Mouse (Mus musculus) hindbrain, embryonic 11.5 days (tissue): ENCODE data around the gene Zfp383. TPM values are rescaled to one million over a fixed set of nuclear protein-coding genes. Genes with fewer than 3 reads are reported as not detected.
A peak's percentile ranks its signal among the peaks of the same experiment; 100 is the strongest.

Experiments used
- ATAC-seq: fragments of 200-750 bp; cut with Nextera tagmentation; 2 replicates; pipeline ENCODE4 v1.8.0; 2017; ENCODE audit warnings: mild to moderate bottlenecking, moderate TSS enrichment, moderate library complexity; ENCODE audit not compliant: low FRiP score
- DNase-seq: peaks from one replicate; pipeline ENCODE4 v3.0.0-alpha.2; 2015; ENCODE audit warnings: low spot score
- H3K27ac ChIP-seq: fragments of 300-500 bp; sonication (generic); 2 replicates; pipeline ENCODE4 v1.5.1; 2014; ENCODE audit warnings: mild to moderate bottlenecking, low read depth, low read length
- H3K27me3 ChIP-seq: fragments of 300-500 bp; sonication (generic); 2 replicates; pipeline ENCODE4 v1.6.1; 2014; ENCODE audit warnings: mild to moderate bottlenecking, low read length, moderate library complexity, mixed read lengths; ENCODE audit not compliant: control insufficient read depth, insufficient read depth
- H3K36me3 ChIP-seq: fragments of 300-500 bp; sonication (generic); 2 replicates; pipeline ENCODE4 v1.6.1; 2014; ENCODE audit warnings: mild to moderate bottlenecking, low read length, moderate library complexity, mixed read lengths; ENCODE audit not compliant: control insufficient read depth, insufficient read depth
- H3K4me1 ChIP-seq: fragments of 300-500 bp; sonication (generic); replicated peaks from 2 replicates; pipeline ENCODE4 v1.6.1; 2014; ENCODE audit warnings: low read length, mixed read lengths; ENCODE audit not compliant: control insufficient read depth, insufficient read depth
- H3K4me2 ChIP-seq: fragments of 300-500 bp; sonication (generic); replicated peaks from 2 replicates; pipeline ENCODE4 v1.6.1; 2014; ENCODE audit warnings: mild to moderate bottlenecking, low read depth, low read length
- H3K4me3 ChIP-seq: fragments of 300-500 bp; sonication (generic); 2 replicates; pipeline ENCODE4 v1.5.1; 2014; ENCODE audit warnings: low read depth, low read length
- H3K9ac ChIP-seq: fragments of 300-500 bp; sonication (generic); 2 replicates; pipeline ENCODE4 v1.6.1; 2014; ENCODE audit warnings: low read depth, low read length
- H3K9me3 ChIP-seq: fragments of 300-500 bp; sonication (generic); 2 replicates; pipeline ENCODE4 v1.6.1; 2016; ENCODE audit warnings: low read length; ENCODE audit not compliant: control insufficient read depth
- WGBS: fragments of 180-500 bp; shearing (Covaris S2); extraction: QIAGEN DNeasy Blood & Tissue Kit; methylation state at CpG from one replicate; pipeline ENCODE4 v1.1.7; 2014; 5-methylcytosine and 5-hydroxymethylcytosine counted together
- polyA plus RNA-seq: library from polyadenylated mRNA; unstranded; fragments of >200 nt; fragmentation: Nextera tagmentation; extraction: Ambion mirVana; gene quantifications from 2 replicates; pipeline ENCODE4 v1.2.1, GENCODE M21; 2014

Zfp383 gene
- polyA plus RNA-seq, 1 experiment from 2014 or later, result 8.8 TPM

DNA sequence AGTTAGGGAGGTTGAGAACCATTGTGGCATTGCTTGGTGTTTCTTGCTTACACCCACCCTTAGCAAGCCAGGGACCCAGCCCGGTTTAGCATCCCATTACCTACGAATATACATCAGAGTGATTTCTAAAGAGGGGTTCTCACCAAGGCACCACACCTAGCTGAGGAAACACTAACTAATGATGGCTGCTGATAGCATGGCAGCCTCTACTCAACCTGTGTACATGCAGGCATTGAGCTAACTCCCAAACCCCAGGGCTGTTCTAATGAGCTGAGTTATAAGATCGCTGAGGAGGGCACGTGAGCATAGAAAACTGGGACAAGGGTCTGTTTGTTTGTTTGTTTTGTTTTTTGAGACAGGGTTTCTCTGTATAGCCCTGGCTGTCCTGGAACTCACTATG lies 15.3 kb upstream of the Zfp383 start:
- no peaks in the 10 kb centered on the region for H3K4me1 ChIP-seq
- no peak overlapping the region for H3K27ac ChIP-seq
- no peak for DNase-seq
- no peaks in the 10 kb centered on the region for H3K27me3 ChIP-seq
- peaks cover 41% of the 10 kb centered on the region for H3K36me3 ChIP-seq
- WGBS, result 95% methylated on average over 4 of the region's 4 CpGs
- no peak overlapping the region for H3K9ac ChIP-seq
- H3K4me3 ChIP-seq, result no peak overlapping the region
- peaks cover 22% of the 10 kb centered on the region for H3K9me3 ChIP-seq
- no peak for ATAC-seq
- no peak overlapping the region for H3K4me2 ChIP-seq

DNA sequence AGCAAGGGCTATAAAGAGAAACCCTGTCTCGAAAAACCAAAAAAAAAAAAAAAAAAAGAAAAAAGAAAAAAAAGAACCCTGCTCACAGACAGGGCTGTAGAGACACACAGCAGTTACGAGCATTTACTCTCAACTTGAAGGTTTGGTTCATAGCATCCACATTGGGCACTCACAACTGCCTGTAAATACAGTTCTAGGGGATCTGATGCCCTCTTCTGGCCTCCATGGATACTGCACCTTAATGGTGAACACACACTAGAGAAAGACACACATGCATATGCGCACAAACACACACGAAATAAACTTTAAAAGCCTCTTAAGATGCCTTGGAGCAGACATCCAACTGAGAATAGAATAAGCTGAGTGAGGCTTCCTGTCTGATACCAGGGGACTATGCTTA lies 9.7 kb upstream of the Zfp383 start:
- Histone ChIP-seq H3K9ac (no peak overlapping the region), H3K9me3 (peaks cover 24% of the 10 kb centered on the region), H3K4me2 (no peak overlapping the region), H3K4me1 (no peaks in the 10 kb centered on the region), H3K4me3 (no peak overlapping the region), H3K36me3 (peaks cover 39% of the 10 kb centered on the region), H3K27ac (no peak overlapping the region), H3K27me3 (no peaks in the 10 kb centered on the region)
- DNase-seq (no peak), ATAC-seq (no peak)
- 95% methylated on average over 4 of the region's 4 CpGs for WGBS

DNA sequence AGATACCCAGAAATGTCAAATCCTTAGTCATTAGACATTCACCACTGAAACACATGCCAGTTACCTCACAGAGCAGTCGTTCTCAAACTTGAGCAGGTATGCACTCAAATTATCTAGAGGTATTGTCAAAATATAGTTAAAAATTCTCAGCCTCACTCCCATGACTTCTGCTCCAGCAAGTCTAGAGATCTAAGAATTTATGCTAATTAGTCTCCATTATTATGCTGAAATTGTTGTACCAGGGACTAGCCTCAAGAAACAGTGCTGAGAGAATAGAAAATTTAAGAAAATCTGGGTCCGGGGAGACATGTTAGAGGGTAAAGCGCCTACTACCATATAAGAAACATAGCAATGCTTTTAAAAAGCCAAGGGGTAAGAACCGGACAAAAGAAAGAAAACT lies 3.9 kb upstream of the Zfp383 start:
- no peak overlapping the region for H3K4me2 ChIP-seq
- no peak overlapping the region for H3K27ac ChIP-seq
- ATAC-seq, result no peak

DNA sequence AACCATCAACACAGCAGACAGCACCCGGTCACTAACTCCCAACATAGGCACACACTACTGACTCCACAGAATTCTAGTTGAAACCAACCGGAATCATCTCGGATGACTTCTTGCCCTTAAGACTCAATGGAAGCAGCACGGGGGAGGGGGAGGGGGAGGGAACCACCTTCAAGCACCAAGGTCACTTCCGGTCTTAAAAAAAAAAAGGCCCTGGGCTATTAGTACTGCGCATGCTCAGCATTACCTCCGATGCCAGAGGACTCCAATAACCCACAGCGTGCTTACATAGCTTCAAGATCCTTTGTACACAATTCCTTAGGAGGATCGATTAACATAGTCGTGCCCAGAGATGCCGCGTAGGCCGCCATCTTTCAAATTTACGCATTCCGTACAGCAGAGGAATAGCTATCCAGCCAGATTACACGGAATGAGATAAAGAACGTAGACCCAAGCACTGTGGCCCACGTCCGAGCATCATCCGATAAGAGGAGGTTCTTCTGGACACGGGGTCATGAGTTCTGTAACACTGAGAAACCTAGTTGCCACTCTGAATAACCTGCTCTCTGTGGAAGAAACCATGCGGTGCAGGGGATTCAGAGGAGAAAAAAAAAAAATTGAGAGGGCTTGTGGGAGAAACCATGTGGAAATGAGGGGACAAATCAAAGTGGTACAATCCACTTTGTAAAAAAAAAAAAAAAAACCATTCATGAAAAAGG lies 1.9 kb upstream of the Zfp383 start, which contains the start of gene Zfp27:
TSS of gene Zfp27 (minus strand) at position 607 of the 716 bp plus-strand sequence.
- peak within 1 kb of the TSS; percentile 48 for H3K4me3 ChIP-seq
- DNase-seq (peak; percentile 92), ATAC-seq (peak; percentile 85)
- no peaks in the 10 kb centered on the region for H3K9me3 ChIP-seq
- H3K4me2 ChIP-seq, result peak within 1 kb of the TSS; percentile 50
- WGBS, result under 1% methylated on average over 22 of the region's 22 CpGs
- peaks cover 4% of the 10 kb centered on the region; the same call in 1 of the 2 replicates for H3K4me1 ChIP-seq
- H3K9ac ChIP-seq, result peak within 1 kb of the TSS; percentile 65
- H3K27ac ChIP-seq, result peak within 1 kb of the TSS; percentile 98
- H3K36me3 ChIP-seq, result no peaks in the 10 kb centered on the region
- H3K27me3 ChIP-seq, result no peaks in the 10 kb centered on the region

More for the DNA sequence above, 3.9 kb upstream of the Zfp383 start:
- Histone ChIP-seq H3K27me3 (no peaks in the 10 kb centered on the region), H3K9me3 (no peaks in the 10 kb centered on the region), H3K4me1 (no peaks in the 10 kb centered on the region), H3K9ac (no peak overlapping the region), H3K4me3 (no peak overlapping the region), H3K36me3 (0 out of 2 replicates have a peak, but pooled peaks cover 2% of the 10 kb centered on the region)
- no peak for DNase-seq
- WGBS, result 95% methylated on average over 4 of the region's 4 CpGs

DNA sequence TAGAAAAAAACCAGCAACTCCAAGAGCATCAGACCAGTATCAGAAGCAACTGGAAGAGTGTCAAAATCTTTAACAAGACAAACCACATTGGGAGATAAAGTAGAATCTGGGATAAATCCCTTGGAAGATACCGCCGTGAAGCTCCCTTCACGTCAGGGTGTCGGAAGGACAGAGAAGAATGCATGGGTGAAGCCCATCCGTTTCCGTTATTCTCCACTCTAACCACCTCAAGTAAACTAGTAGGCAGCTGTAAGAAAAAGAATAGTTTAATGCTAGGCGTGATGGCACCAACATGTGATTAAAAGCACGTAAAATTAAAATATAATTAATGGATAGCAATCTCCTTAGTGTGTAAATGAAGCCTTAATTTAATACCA lies 1.4 kb upstream of the Zfp383 start:
- Histone ChIP-seq H3K4me3 (peak overlapping the region; percentile 48), H3K9ac (peak overlapping the region; percentile 65), H3K27me3 (no peaks in the 10 kb centered on the region), H3K4me1 (peaks cover 4% of the 10 kb centered on the region; the same call in 1 of the 2 replicates), H3K27ac (peak overlapping the region; percentile 98), H3K4me2 (peak overlapping the region; percentile 50), H3K36me3 (no peaks in the 10 kb centered on the region), H3K9me3 (no peaks in the 10 kb centered on the region)
- DNase-seq (no peak), ATAC-seq (no peak)
- WGBS, result 24% methylated on average over 8 of the region's 8 CpGs

DNA sequence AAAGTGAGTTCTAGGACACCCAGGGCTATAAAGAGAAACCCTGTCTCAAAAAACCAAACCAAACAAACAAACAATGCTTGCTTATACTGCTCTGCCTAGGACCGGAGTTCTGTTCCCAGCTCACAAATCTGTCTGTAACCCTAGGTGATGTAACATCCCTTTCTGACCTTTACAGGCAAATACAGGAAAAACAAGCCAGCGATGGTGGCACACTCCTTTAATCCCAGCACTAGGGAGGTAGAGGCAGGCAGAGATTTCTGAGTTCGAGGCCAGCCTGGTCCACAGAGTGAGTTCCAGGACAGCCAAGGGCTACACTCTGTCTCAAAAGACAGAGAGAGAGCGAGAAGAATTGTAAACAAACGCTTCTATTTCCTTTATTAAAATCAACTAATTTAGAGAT lies 817 bp upstream of the Zfp383 start:
- WGBS, result 87% methylated on average over 5 of the region's 5 CpGs
- Histone ChIP-seq H3K27me3 (no peaks in the 10 kb centered on the region), H3K4me2 (no peak overlapping the region), H3K9ac (no peak overlapping the region), H3K4me3 (no peak overlapping the region), H3K4me1 (peaks cover 4% of the 10 kb centered on the region; the same call in 1 of the 2 replicates), H3K27ac (peak overlapping the region; percentile 98), H3K9me3 (no peaks in the 10 kb centered on the region), H3K36me3 (peaks cover 4% of the 10 kb centered on the region; the same call in 1 of the 2 replicates)
- DNase-seq, result no peak
- ATAC-seq, result no peak

DNA sequence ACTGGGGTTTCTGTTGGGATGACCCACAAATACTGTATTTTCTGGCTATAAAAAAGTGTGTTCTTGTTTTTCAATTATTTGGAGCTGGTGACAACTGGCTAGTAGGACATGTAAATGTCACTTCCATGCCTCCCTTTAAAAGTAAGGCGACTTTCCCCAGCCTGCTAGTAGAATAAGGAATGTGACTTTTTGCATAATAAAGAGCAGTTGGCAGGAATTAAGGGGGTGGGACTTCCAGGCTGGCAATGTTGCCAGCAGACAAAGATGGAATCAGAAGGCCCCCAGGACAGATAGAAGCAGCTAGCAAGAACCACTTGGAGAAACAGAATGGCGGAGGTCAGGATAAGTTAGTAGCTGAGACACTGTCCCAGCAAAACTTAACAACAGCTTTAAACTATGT lies 2.2 kb downstream of the Zfp383 start:
- H3K4me1 ChIP-seq, result peaks cover 4% of the 10 kb centered on the region; the same call in 1 of the 2 replicates
- DNase-seq (no peak), ATAC-seq (no peak)
- H3K9me3 ChIP-seq, result no peaks in the 10 kb centered on the region
- no peak overlapping the region for H3K27ac ChIP-seq
- H3K9ac ChIP-seq, result no peak overlapping the region
- H3K4me2 ChIP-seq, result no peak overlapping the region
- no peaks in the 10 kb centered on the region for H3K27me3 ChIP-seq
- peaks cover 19% of the 10 kb centered on the region for H3K36me3 ChIP-seq
- WGBS, result 68% methylated on average over 2 of the region's 2 CpGs
- no peak overlapping the region for H3K4me3 ChIP-seq

DNA sequence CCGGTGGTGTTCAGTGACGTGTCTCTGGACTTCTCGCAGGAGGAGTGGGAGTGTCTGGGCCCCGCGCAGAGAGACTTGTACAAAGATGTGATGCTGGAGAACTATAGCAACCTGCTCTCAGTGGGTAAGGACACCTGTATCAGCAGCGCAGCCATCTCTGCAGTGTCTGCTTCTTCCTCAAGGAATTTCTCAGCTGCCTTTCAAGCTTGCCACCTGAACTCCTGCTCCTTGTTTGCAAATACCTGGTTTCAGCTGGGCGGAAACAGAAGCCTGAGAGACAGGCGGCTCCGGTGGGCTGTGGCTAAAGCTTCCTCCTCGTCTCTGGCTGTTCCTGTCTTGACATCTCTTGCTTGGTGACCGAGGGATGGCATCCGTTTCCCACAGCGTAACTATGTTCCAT lies 4.1 kb downstream of the Zfp383 start:
- no peak overlapping the region for H3K4me2 ChIP-seq
- no peaks in the 10 kb centered on the region for H3K9me3 ChIP-seq
- WGBS, result 91% methylated on average over 13 of the region's 13 CpGs
- H3K9ac ChIP-seq, result no peak overlapping the region
- H3K4me1 ChIP-seq, result peaks cover 4% of the 10 kb centered on the region; the same call in 1 of the 2 replicates
- peaks cover 25% of the 10 kb centered on the region for H3K36me3 ChIP-seq
- ATAC-seq (no peak), DNase-seq (no peak)
- no peak overlapping the region for H3K4me3 ChIP-seq
- H3K27me3 ChIP-seq, result no peaks in the 10 kb centered on the region
- no peak overlapping the region for H3K27ac ChIP-seq
